In the genomic region with DNA sequence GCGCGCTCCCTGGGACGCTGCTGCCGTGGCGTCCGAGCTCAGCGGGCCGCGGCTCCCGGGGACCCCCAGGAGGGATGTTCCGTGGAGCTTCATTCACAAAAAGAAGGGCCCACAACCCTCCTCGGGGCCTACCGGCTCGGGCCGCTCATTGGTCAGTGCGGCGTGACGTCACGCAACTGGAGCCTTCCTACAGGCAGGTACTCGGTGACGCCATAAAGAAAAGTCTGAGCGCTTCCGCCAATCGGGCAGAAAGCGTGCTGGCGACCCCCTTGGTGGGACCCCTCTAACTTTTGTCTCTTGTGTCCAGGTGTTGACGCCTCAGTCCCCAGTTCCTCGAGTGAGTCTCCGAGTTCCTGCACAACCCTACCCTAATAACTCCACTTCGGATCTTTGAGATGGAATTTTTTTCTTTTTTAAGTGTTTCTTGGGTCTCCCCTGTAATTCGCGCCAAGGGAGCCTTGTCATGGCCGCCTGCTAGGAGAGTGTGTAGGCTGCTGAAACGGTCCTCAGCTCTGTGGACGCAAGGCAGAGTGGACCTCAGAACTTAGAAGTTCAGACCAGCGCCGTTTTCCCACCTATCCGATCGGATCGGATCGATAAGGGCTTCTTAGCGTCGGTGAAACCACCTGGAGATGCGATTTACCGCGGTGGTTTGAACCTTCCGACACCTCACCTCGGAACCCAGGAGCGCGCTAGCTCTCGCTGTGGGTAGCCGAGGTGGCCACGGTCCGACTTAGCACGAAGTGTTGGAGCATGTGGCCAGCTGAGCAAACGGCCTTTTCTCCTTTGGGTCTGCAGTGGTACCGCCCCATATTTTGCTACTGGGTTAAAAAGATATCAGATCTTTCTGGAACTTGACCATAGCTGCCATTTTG, we compare ENCODE assay signal across 8 mouse cellular contexts. TPM values are rescaled to one million over a fixed set of nuclear protein-coding genes. Genes with fewer than 3 reads are reported as not detected.
DNase-seq lines count a peak whose midpoint lies in the region; ATAC-seq and TF ChIP-seq lines count a peak whose summit lies in the region.

Gene Cdc14b, minus strand, starts transcription at position 412 of the 875 bp plus-strand sequence.

- peaks cover 5% of the 10 kb centered on the region for H3K4me1 ChIP-seq in forebrain, postnatal 0 days (ENCODE audit: insufficient read depth)
- no peaks in the 10 kb centered on the region for H3K4me1 ChIP-seq in hindbrain, embryonic 11.5 days (replicated peaks; ENCODE audit: control insufficient read depth, insufficient read depth, low read length)
- peaks cover 13% of the 10 kb centered on the region; the same call in 1 of the 2 replicates for H3K4me1 ChIP-seq in lung, postnatal 0 days (ENCODE audit: insufficient read depth, low read depth, low read length)

- H3K4me2 ChIP-seq in forebrain, postnatal 0 days (ENCODE audit: low read depth), result peak within 1 kb of the TSS; percentile 99
- H3K4me2 ChIP-seq in hindbrain, embryonic 11.5 days (replicated peaks; ENCODE audit: low read depth, low read length), result peak within 1 kb of the TSS; percentile 99
- peak within 1 kb of the TSS; percentile 99 for H3K4me2 ChIP-seq in lung, postnatal 0 days (replicated peaks; ENCODE audit: low read depth, low read length)

- no peak for TF ChIP-seq EP300 in lung, postnatal 0 days (IDR thresholded peaks at IDR 0.05)

- TF ChIP-seq CTCF in forebrain, postnatal 0 days (IDR thresholded peaks at IDR 0.05; ENCODE audit: low read depth), result no peak
- TF ChIP-seq CTCF in lung, postnatal 0 days (IDR thresholded peaks at IDR 0.05), result no peak

- 2% methylated on average over 57 of the region's 57 CpGs for WGBS in forebrain, postnatal 0 days
- under 1% methylated on average over 56 of the region's 57 CpGs for WGBS in hindbrain, embryonic 11.5 days
- 2% methylated on average over 57 of the region's 57 CpGs for WGBS in lung, postnatal 0 days

- no peak within 1 kb of the TSS for H3K27ac ChIP-seq in forebrain, postnatal 0 days (ENCODE audit: low read depth, low read length)
- H3K27ac ChIP-seq in hindbrain, embryonic 11.5 days (ENCODE audit: low read depth, low read length), result no peak within 1 kb of the TSS
- H3K27ac ChIP-seq in lung, postnatal 0 days (ENCODE audit: low read length), result no peak within 1 kb of the TSS

- peak within 1 kb of the TSS; percentile 65 for H3K4me3 ChIP-seq in forebrain, postnatal 0 days (ENCODE audit: low read depth, low read length)
- peak within 1 kb of the TSS; percentile 72 for H3K4me3 ChIP-seq in hindbrain, embryonic 11.5 days (ENCODE audit: low read depth, low read length)
- H3K4me3 ChIP-seq in lung, postnatal 0 days (ENCODE audit: low read depth, low read length), result peak within 1 kb of the TSS; percentile 57

- H3K9me3 ChIP-seq in forebrain, postnatal 0 days (ENCODE audit: low read length), result no peaks in the 10 kb centered on the region
- no peaks in the 10 kb centered on the region for H3K9me3 ChIP-seq in hindbrain, embryonic 11.5 days (ENCODE audit: control insufficient read depth, low read length)
- no peaks in the 10 kb centered on the region for H3K9me3 ChIP-seq in lung, postnatal 0 days (ENCODE audit: low read length)

- DNase-seq in MEL-GATA-1-ER (ENCODE audit: extremely low read depth, low read depth), result peak; percentile 86
- peak; percentile 76 for DNase-seq in cerebellum, adult 11-12 months
- DNase-seq in forebrain, postnatal 0 days, result peak; percentile 73
- peak; percentile 92 for DNase-seq in hindbrain, embryonic 11.5 days (ENCODE audit: low spot score)
- DNase-seq in layer of hippocampus, postnatal 14 days (ENCODE audit: low spot score in 2 of 2), result peak; percentile 57 to 61
- DNase-seq in lung, postnatal 0 days (ENCODE audit: low spot score), result peak; percentile 65
- peak; percentile 41 for DNase-seq in ovary, postnatal 10 days (ENCODE audit: low spot score)
- peak; percentile 65 to 68 for DNase-seq in thymus, postnatal 10 days (ENCODE audit: low spot score in 2 of 2)

- H3K9ac ChIP-seq in forebrain, postnatal 0 days, result peak within 1 kb of the TSS; percentile 50
- H3K9ac ChIP-seq in hindbrain, embryonic 11.5 days (ENCODE audit: low read depth, low read length), result peak within 1 kb of the TSS; percentile 59
- H3K9ac ChIP-seq in lung, postnatal 0 days (replicated peaks; ENCODE audit: low read depth), result peak within 1 kb of the TSS; percentile 27; the same call in 1 of the 2 replicates

- peaks cover 13% of the 10 kb centered on the region for H3K27me3 ChIP-seq in forebrain, postnatal 0 days (ENCODE audit: insufficient read depth, low read length)
- peaks cover 7% of the 10 kb centered on the region for H3K27me3 ChIP-seq in hindbrain, embryonic 11.5 days (ENCODE audit: control insufficient read depth, insufficient read depth, low read length)
- 0 out of 2 replicates have a peak, but pooled peaks cover 7% of the 10 kb centered on the region for H3K27me3 ChIP-seq in lung, postnatal 0 days (replicated peaks; ENCODE audit: insufficient read depth, low read length)

- ATAC-seq in forebrain, postnatal 0 days, result peak; percentile 92
- ATAC-seq in hindbrain, embryonic 11.5 days (ENCODE audit: low FRiP score), result peak; percentile 97
- peak; percentile 76 for ATAC-seq in lung, postnatal 0 days

- H3K36me3 ChIP-seq in forebrain, postnatal 0 days (ENCODE audit: insufficient read depth), result no peaks in the 10 kb centered on the region
- H3K36me3 ChIP-seq in hindbrain, embryonic 11.5 days (ENCODE audit: control insufficient read depth, insufficient read depth, low read length), result no peaks in the 10 kb centered on the region
- no peaks in the 10 kb centered on the region for H3K36me3 ChIP-seq in lung, postnatal 0 days (ENCODE audit: insufficient read depth, low read length)

RNA-seq across cellular contexts. Expression of gene Cdc14b, which starts in this region (rescaled TPM):
- 1.7 and 3.0 TPM in 2 replicates for total RNA-seq in forebrain, postnatal 0 days (2014; rRNA removed)
- 0.42 and 0.75 TPM in 2 replicates for polyA plus RNA-seq in forebrain, postnatal 0 days (2015; fragmentation: Nextera tagmentation; extraction: Ambion mirVana)
- 14.9 and 16.0 TPM in 2 replicates for polyA plus RNA-seq in hindbrain, embryonic 11.5 days (2014; fragmentation: Nextera tagmentation; extraction: Ambion mirVana)
- total RNA-seq in layer of hippocampus, postnatal 14 days (2021), result 1 to 10 TPM; 4.8 to 5.6 TPM
- polyA plus RNA-seq in lung, postnatal 0 days (2015; fragmentation: Nextera tagmentation; extraction: Ambion mirVana), result 4.7 and 5.3 TPM in 2 replicates

Comparison
In these comparisons a context has a peak if more than half of its experiments do, and no peak if none do; other contexts are left out.
1. DNase-seq: peak in every context shown above with its lines; median percentile 92 in hindbrain, embryonic 11.5 days; 86 in MEL-GATA-1-ER; 76 in cerebellum, adult 11-12 months; 73 in forebrain, postnatal 0 days; 66 in thymus, postnatal 10 days; 65 in lung, postnatal 0 days; 59 in layer of hippocampus, postnatal 14 days; 41 in ovary, postnatal 10 days.